Mouse (Mus musculus) E14TG2a.4 (cell line): ENCODE data around the gene Pdzk1ip1.

Experiments
- CTCF ChIP-seq: conservative IDR thresholded peaks from 2 replicates; pipeline ENCODE4 v1.5.1; 2014; ENCODE audit warnings: low read length
- NANOG ChIP-seq: IDR thresholded peaks from 2 replicates; pipeline ENCODE4 v1.6.1; 2014; ENCODE audit warnings: borderline replicate concordance, low read length, mixed read lengths
- POU5F1 ChIP-seq: IDR thresholded peaks from 2 replicates; pipeline ENCODE4 v1.6.1; 2014; ENCODE audit warnings: low read length, borderline replicate concordance

- TF ChIP-seq CTCF, result no peak
- TF ChIP-seq NANOG, result no peak
- no peak for TF ChIP-seq POU5F1
Measured at GRCm38 (mm10) chr4:115111167-115111566, 22.7 kb downstream of the Pdzk1ip1 start.
